19 mouse cellular contexts compared by ENCODE assay signal in the genomic region with DNA sequence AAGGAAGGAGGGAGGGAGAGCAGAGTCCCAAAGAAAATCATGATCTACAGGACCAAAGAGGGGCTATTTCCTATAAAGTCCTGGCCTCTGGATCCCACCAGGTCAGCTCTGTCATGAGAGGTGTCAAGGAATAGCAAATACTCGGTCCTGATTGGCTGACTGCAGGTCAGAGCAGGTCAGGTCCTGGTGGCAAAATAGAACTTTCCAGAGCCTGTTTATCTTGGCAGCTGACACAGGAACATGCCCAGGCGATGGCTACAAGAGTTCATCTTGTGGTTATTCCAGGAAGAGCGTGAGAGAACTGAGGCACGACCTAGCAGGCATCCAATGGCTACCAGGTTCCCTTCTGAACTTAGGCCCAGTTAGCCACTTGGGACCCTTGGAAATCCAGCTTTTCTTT. TPM values are rescaled to one million over a fixed set of nuclear protein-coding genes. Genes with fewer than 3 reads are reported as not detected.
"Had no signal": no experiment of that assay in that cellular context is flagged by ENCODE, and none has a peak within 500 bp of the region (broad histone marks: within the 10 kb centered on the region; RNA-seq: fewer than 3 reads in every experiment).

No protein-coding gene starts in this region.

- DNase-seq: kidney, adult 9 months; kidney, postnatal 4 days; right cerebral cortex, postnatal 25 days; thymus, adult 2 months; thymus, postnatal 25 days had no signal

- H3K36me3 ChIP-seq: limb, embryonic 12.5 days; midbrain, embryonic 13.5 days had no signal

- H3K27me3 ChIP-seq: limb, embryonic 12.5 days; midbrain, embryonic 13.5 days had no signal

- H3K9ac ChIP-seq: limb, embryonic 12.5 days; midbrain, embryonic 13.5 days had no signal

- H3K27ac ChIP-seq: kidney, postnatal 0 days; layer of hippocampus, adult 2 months; limb, embryonic 12.5 days; midbrain, embryonic 13.5 days had no signal

- H3K4me3 ChIP-seq: layer of hippocampus, adult 2 months; limb, embryonic 12.5 days; midbrain, embryonic 13.5 days had no signal

- H3K4me1 ChIP-seq: limb, embryonic 12.5 days; midbrain, embryonic 13.5 days had no signal

- ATAC-seq: inflammation-experienced regulatory T-cells, adult 6 months; intestine, postnatal 0 days; midbrain, embryonic 13.5 days had no signal

- H3K4me2 ChIP-seq: limb, embryonic 12.5 days; liver, embryonic 11.5 days; midbrain, embryonic 13.5 days had no signal

RNA-seq across cellular contexts. Expression of a gene that starts 42.8 kb away (rescaled TPM):
- total RNA-seq: layer of hippocampus, adult 2 months; layer of hippocampus, postnatal 10 days; left cerebral cortex, postnatal 36 days; megakaryocyte progenitor cell, adult 5-6 weeks; midbrain, postnatal 0 days had no signal
- polyA plus RNA-seq: kidney, postnatal 0 days; limb, embryonic 12.5 days; liver, embryonic 11.5 days; liver, embryonic 16.5 days; lung, embryonic 16.5 days; midbrain, embryonic 13.5 days; midbrain, postnatal 0 days; neural tube, embryonic 14.5 days had no signal
